Mouse (Mus musculus) adrenal gland, adult (tissue): Measurements from ENCODE around the gene Klb.

Experiments
- DNase-seq, 2 experiments: peaks; one replicate each; pipeline ENCODE4 v3.0.0; 2022 to 2023; ENCODE audit warnings: low spot score in 1 of 2; ENCODE audit not compliant: inconsistent age in 2 of 2

Klb gene

DNA sequence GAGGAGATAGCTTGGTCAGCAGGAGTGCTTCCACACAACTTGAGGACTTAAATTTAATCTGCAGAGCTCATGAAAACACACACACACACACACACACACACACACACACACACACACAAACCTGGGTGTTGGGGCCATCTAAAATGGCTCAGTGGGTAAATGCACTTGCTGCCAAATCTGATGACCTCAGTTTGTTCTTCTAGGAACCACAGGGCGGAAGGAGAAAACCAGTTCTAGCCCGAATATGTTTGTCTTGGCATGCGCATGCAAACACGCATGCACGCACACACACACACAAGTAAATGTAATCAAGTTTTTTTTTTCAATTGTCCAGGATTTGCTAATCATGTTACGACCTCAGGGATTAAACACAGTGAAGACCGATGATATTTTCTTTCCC, 23.4 kb downstream of the Klb start:
- no peak for DNase-seq

DNA sequence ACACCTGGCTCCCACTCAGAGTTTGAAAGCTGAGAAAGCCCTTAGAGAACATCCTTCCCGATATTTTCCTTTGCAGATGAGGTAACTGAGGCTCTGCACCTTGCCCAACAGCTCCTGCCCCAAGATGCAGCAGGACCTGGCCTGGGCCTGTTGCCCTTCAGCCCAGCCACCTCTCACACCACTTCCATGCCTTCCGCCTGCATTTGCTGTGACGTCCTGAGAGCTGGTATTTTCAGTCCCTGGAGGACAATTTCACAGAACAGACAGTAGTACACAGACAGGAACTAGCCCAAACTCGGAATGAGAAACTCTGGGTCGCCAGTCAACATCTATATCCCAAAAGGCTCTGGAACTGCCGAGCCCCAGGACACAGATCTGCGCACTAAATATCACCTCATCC, 26.6 kb downstream of the Klb start:
- no peak for DNase-seq

- no peak for DNase-seq
Measured at GRCm38 (mm10) chr5:65385704-65386103, 37.6 kb downstream of the Klb start.

DNA sequence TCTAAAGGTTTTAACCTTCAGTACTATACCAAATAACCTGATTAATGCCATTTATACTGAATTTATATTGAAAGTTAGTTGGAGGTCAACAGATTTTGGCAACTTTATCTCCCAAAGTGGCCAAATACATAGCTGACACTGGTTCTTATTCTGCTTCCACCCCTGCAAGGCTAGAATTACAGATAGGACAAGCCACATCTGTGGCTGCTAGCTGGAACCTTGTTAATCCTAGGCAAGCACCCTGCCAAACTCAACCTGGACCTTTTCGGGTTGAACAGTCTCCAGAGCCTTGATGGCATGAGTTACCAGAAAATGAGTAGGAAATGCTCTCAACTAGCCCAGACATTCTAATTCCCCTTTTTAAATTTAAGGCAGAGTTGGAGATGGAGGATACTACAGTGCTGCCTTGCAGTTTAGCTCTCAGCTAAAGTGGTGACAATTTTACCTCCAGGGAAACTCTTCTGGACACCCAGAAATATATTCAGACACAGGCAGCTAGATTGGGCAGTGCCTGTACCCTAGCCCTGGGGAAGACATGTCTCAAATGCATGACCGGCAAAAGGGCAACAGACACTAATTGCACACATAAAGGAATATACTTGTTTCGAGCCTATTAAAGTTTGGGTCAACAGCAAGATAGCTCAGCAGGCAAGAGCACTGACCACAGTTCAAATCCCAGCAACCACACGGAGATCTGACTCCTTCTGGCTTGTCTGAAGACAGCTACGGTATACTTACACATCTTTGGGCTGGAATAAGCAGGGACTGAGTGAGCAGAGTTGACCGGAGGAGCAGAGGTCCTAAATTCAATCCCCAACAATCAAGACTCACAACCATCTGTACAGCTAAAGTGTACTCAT, 39.1 kb downstream of the Klb start:
- DNase-seq = no peak

GRCm38 (mm10) chr5:65390648-65391644, 42.8 kb downstream of the Klb start, which contains the start of the genes Rpl9 and Lias:
Gene Rpl9, minus strand, starts transcription at chr5:65391444.
Gene Lias, plus strand, starts transcription at chr5:65391497.
- peak; percentile 98 to 99 for DNase-seq

GRCm38 (mm10) chr5:65391753-65392152, 43.6 kb downstream of the Klb start:
- peak in 1 of 2 experiments; percentile 9 for DNase-seq

DNA sequence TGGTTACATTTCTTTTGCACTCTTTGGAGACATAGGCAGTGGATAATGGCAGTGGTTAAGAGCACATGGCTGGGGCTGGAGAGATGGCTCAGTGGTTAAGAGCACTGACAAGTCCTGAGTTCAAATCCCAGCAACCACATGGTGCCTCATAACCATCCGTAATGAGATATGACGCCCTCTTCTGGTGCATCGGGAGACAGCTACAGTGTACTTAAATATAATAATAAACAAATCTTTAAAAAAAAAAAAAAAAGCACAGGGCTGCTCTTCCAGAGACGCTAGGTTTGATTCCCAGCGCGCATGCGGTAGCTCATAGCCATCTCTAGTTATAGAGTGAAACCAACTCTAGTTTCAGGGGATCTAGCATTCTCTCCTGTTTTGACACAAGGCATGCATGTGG, 46.3 kb downstream of the Klb start:
- DNase-seq = no peak

- peak; percentile 86 to 95 for DNase-seq
Measured at GRCm38 (mm10) chr5:65401251-65401994, 53.3 kb downstream of the Klb start.

DNA sequence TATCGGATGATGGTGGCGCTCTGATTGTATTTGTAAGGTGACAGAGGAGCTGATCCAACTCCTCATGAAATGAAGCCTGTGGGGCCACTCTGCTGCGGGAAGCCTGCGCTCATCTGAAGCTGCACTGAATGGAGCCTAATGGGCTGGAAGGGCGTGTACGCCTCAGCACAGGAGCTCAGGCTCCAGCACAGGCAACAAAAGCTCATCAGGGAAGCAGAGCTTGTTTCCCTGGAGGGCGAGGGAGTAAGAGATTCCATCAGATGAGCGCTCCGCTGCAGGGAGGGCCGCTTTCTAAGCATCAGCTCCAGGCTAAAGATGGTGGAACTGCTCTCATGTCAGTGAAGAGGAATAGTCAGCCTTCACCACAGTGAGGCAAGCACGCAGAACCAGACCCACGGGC, 59.9 kb downstream of the Klb start:
- DNase-seq = no peak

DNA sequence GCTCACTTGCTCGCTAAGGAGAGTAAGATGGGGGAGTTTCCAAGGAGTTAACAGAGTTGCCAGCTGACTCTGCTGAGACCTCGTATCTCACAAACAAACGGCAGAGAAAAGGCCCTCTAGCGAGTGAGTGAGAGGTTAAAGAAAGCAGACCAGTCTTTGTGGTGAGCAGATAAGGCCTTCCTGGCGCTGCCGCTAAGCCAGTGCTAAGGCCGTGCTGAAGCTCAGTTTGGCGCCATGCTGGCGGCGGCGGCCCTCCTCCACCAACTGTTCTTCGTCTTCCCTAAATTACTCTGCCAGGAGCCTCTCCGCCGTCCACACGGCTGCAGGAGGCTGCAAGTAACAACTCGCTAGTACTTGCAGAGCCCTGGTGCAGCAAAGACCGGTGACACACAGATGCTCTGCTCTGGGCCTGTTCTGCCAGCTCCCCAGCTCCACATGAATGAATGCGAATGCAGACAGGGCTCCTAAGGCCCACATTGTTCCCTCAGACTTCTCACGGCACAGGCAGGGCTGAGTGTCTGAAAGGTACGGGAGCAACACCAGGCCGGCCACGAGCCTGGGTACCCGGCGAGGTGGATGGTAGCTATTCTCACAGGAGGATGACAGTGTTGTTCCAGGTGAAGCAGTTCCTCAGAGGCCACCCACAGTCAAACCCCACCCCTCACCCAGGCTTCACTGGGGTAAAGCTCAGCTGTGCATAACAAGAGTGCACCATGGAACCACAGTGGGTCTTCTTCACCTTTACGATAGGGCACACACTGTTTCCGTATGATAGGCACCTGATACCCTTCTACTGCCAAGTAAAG, 67.7 kb downstream of the Klb start:
- DNase-seq = peak in 1 of 2 experiments; percentile 50

- no peak for DNase-seq
Measured at GRCm38 (mm10) chr5:65419136-65419535, 71.0 kb downstream of the Klb start.

GRCm38 (mm10) chr5:65420822-65421221, 72.7 kb downstream of the Klb start:
- no peak for DNase-seq

- no peak for DNase-seq
Measured at GRCm38 (mm10) chr5:65422803-65423202, 74.7 kb downstream of the Klb start.

- peak in 1 of 2 experiments; percentile 70 for DNase-seq
Measured at GRCm38 (mm10) chr5:65424215-65424614, 76.1 kb downstream of the Klb start.

GRCm38 (mm10) chr5:65425251-65425650, 77.1 kb downstream of the Klb start:
- DNase-seq = peak in 1 of 2 experiments; percentile 59

DNA sequence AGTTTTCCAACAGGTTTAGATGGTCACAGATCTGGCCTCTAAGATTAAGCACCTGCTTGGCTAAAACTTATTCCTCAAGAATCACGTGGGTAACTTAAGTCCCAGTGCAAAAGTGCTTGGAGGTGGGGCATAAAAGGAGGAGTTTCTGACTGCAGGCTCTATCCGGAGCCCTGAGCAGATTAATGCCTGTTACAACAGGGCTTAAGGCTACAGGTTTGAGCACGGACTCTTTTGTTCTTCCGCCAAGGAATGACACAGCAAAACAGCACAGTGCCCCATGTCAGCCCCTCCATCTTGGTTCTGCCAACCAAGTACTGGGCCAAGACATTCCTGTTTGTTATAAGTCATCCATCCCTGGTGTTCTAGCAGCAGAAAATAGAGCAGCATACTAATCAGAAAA, 80.2 kb downstream of the Klb start:
- no peak for DNase-seq

GRCm38 (mm10) chr5:65429441-65429840, 81.3 kb downstream of the Klb start:
- DNase-seq = no peak
